Mouse (Mus musculus): ENCODE measurements around the gene AC124108.1. TPM values are rescaled to one million over a fixed set of nuclear protein-coding genes. Genes with fewer than 3 reads are reported as not detected.

AC124108.1 gene
- 6.4 and 6.8 TPM in 2 replicates for polyA plus RNA-seq (2012; rRNA removed)

GRCm38 (mm10) chr1:132191093-132191785 lies at the start of gene AC124108.1, which contains the start of gene Lemd1:
AC124108.1 (plus strand) TSS chr1:132191457.
Lemd1 (plus strand) TSS chr1:132191431.
- no peak for DNase-seq (ENCODE audit: extremely low spot score in 1 of 2, low spot score in 1 of 2)

DNA sequence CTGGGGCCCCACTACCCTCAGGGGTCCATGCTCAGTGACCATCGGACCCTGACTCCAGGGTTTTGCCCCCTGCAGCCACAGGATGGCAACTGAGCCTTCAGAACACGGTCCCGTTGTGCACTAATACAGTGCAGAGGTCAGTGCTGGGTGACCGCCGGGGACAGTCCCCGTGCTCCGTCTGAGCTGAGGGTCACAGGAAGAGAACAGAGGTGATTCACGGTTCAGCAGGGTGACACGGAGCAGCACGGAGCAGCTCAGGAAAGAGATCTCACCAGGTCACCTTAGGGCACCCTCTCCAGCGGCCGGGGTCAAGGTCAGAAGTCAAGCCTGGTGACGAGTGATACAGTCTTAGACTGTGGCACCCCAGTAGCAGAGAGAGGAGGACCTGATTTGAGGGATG lies 49.5 kb upstream of the AC124108.1 start:
- DNase-seq (ENCODE audit: extremely low spot score in 1 of 2, low spot score in 1 of 2), result no peak

DNA sequence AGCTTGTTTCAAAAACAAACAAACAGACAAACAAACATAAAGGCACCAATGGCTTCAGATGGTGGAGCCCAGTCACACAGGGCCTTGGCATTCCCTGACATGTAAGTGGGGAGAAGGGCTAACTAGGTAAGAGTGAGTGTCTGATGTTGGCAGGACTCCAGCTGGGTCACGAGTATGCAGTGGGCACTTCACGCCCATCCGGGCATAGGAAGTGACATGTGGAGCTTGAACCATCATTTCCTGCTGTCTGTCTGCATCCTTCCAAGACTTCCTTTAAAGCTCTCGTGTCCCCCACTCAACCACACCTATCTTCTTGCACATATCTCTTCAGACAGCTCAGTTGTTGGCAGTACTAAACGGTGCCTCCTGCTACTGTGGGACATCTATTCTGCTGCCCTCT lies 48.2 kb upstream of the AC124108.1 start:
- DNase-seq (ENCODE audit: extremely low spot score in 1 of 2, low spot score in 1 of 2), result no peak

DNA sequence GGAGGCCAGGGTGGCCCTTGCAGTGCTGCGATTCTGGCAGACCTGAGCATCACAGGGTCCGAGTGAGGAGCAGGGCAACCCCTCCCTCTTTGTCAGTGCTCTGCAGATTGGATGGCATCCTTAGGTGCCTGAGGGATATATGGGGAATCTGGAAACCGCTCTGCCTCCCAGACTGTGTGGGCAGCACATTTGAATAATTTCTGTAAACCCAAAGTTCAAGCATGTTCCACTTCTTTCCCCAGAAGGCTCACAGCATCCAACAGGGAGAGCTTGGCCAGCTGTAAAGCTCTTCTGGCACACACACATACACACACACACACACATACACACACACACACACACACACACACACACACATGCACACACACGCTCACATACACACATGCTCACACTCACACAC lies 47.5 kb upstream of the AC124108.1 start:
- peak in 1 of 2 experiments; percentile 60 for DNase-seq (ENCODE audit: extremely low spot score in 1 of 2, low spot score in 1 of 2)

GRCm38 (mm10) chr1:132144223-132144622 lies 47.0 kb upstream of the AC124108.1 start:
- DNase-seq (ENCODE audit: extremely low spot score in 1 of 2, low spot score in 1 of 2), result peak; percentile 71 to 78

DNA sequence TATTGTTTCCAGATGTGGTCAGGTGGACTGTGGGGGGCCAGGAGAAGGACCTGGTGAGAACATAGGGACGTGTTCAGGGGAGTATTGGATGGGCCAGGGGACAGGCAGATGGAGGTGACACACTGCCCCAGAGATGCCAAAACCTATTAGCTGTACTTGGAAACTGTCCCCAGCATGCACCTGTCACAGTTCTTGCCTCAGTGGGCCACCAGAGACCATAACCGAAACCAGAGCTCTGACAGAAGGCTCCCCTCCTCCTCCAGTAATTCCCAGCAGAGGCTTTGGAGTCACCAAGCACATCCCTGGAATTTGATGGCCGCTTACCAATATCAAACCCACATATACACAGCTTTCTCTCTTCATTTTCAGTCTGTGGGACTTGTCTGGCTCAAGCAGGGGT lies 46.4 kb upstream of the AC124108.1 start:
- DNase-seq (ENCODE audit: extremely low spot score in 1 of 2, low spot score in 1 of 2), result no peak

GRCm38 (mm10) chr1:132145973-132146685 lies 45.1 kb upstream of the AC124108.1 start:
- no peak for DNase-seq (ENCODE audit: extremely low spot score in 1 of 2, low spot score in 1 of 2)

GRCm38 (mm10) chr1:132149410-132149809 lies 41.8 kb upstream of the AC124108.1 start:
- no peak for DNase-seq (ENCODE audit: extremely low spot score in 1 of 2, low spot score in 1 of 2)

DNA sequence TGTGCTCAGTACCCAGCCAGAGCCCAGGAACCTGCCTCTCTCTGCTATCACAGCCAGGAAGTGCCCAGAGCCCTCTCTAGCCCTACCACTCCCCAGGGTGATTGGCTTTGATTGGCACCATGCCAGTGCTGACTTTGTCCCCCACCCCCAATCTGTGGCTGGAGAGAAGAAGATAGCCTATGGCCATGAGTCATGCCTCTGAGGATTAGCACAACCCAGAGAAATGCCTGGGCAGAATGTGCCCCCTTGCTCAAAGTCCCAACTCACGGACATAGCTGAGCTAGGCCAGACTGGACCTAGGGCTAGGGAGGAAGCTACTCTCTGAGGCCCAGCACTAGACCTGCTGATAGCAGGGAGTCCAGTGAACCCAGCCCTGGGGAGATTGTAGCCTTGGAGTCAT lies 41.1 kb upstream of the AC124108.1 start:
- no peak for DNase-seq (ENCODE audit: extremely low spot score in 1 of 2, low spot score in 1 of 2)

DNA sequence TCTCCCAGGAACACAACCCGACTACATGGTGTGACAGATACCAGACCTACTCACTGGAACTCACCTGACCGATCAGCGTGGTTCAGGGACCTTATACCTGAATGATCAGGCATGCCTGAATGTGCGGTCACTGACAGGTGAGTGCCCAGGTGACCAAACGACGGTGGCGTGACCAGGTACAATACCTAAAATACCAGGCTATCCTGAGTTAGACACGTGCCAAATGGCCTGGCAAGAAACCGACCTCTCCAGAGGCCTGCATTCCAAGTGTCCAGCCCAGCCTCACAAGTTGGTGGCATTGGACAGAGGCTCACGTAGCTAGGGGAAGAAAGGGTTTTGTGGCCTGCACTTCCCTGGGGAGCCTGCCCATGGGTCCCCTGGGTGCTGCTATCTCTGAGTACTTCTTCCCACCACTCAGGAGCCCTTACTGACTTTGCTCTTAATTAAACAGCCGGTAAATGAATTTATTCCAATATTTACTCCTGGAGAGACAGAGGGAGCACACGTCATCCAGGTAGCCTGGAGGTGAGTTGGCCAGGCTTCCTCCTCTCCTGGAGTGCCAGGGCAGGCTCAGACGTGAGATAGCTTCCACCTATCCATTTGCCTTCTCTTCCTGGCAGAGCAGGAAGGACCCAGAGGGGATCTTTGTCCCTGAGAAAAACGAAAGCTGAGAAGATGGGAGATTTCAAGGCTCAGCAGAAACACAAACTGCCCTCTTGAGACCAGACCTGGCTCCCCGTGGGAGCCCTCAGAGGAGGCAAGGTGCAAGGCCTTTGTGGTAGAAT lies 40.2 kb upstream of the AC124108.1 start:
- DNase-seq (ENCODE audit: extremely low spot score in 1 of 2, low spot score in 1 of 2), result no peak

DNA sequence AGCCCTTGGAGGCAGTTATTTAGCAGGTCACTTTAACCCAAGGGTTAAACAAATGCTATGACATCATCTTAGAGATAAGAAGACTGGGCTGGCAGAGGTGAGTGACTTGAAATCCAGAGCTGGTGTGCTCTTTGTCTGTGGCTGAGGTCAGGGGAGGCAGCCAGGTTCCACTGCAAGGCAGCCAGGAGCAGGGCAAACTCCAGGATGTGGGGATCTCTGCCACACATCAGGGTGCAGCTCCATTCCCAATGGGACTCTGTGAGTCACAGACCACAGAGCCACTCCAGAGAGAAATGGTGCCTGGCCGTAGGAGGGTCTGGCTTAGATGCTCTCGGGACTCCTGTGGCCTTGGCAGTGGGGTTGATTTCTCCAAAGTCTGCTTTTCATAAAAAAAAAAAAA lies 39.3 kb upstream of the AC124108.1 start:
- DNase-seq (ENCODE audit: extremely low spot score in 1 of 2, low spot score in 1 of 2), result no peak

DNA sequence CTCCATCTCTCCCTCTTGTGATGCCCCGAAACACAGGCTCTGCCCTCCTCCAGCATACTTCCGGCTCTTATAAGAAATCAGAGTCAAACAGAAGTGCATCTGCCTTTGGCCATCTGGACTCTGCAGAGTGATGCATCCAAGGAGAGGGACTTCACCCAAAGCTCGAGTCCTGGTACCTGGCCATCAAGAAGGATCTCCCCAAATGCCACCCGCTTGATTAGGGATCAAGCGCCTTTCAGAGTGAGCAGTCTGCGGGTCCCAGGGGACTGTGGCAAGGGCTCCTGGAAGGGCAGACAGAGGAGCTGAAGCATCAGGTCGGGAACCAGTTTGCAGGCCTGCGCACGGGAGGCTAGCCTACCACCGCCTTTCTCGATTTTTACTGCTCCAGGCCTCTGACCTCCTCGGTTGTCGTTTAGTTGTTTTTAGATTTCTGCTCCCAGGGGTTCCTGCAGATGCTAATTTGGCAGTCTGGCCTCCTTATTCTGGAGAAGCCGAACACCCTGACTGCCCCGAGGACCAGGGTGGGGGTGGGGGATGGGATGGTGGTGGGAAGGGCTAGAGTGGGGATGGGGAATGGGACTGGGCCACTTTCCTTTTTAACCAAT lies 38.1 kb upstream of the AC124108.1 start:
- no peak for DNase-seq (ENCODE audit: extremely low spot score in 1 of 2, low spot score in 1 of 2)

GRCm38 (mm10) chr1:132153691-132154090 lies 37.6 kb upstream of the AC124108.1 start:
- no peak for DNase-seq (ENCODE audit: extremely low spot score in 1 of 2, low spot score in 1 of 2)

DNA sequence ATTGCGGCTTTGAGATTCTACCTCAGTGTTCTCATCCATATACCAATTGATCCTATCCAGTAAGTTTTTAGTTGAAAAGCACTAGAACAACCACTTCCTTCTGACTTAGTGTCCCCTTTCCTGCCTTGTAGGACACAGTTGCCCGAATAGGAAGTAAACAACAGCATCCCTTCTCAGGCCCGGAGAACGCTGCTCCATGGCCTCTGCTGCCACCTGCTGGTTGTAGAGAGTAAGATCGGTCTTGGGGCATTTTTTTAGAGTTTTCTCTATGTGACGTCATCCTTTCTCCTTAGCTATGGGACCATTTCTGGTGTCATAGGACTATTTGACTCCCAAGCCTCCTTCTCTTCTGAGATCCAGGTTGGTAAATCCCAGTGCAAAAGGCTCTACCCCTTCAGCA lies 35.5 kb upstream of the AC124108.1 start:
- DNase-seq (ENCODE audit: extremely low spot score in 1 of 2, low spot score in 1 of 2), result peak in 1 of 2 experiments; percentile 94

- DNase-seq (ENCODE audit: extremely low spot score in 1 of 2, low spot score in 1 of 2), result peak in 1 of 2 experiments; percentile 95
Observed at GRCm38 (mm10) chr1:132157016-132157781, 34.1 kb upstream of the AC124108.1 start.

- no peak for DNase-seq (ENCODE audit: extremely low spot score in 1 of 2, low spot score in 1 of 2)
Observed at GRCm38 (mm10) chr1:132157808-132158207, 33.4 kb upstream of the AC124108.1 start.

GRCm38 (mm10) chr1:132158741-132159140 lies 32.5 kb upstream of the AC124108.1 start:
- DNase-seq (ENCODE audit: extremely low spot score in 1 of 2, low spot score in 1 of 2), result no peak

GRCm38 (mm10) chr1:132159681-132160080 lies 31.6 kb upstream of the AC124108.1 start:
- no peak for DNase-seq (ENCODE audit: extremely low spot score in 1 of 2, low spot score in 1 of 2)

- DNase-seq (ENCODE audit: extremely low spot score in 1 of 2, low spot score in 1 of 2), result no peak
Observed at GRCm38 (mm10) chr1:132161211-132161880, 29.9 kb upstream of the AC124108.1 start.
